Mouse (Mus musculus): ENCODE data around the gene Ccna2. TPM values are rescaled to one million over a fixed set of nuclear protein-coding genes. Genes with fewer than 3 reads are reported as not detected.
"Not testable (repeated sequence)": the region's sequence is repeated elsewhere in the genome, so short reads cannot be mapped to it uniquely, and the experiment has no call there.

Ccna2 gene
- 1 to 10 TPM; 2.2 TPM for total RNA-seq (2021)
- long read RNA-seq, experiment 1, transcript Ccna2-201 (8 exons, 2,965 nt): major isoform, 6 of 6 reads
- long read RNA-seq, experiment 1, partial matches to known transcripts: 0 of 6 reads
- long read RNA-seq, experiment 1, other reads (novel, unspliced or antisense): 0 of 6 reads
- long read RNA-seq, experiment 2, partial matches to known transcripts: 1 of 3 reads
- long read RNA-seq, experiment 2, other reads (novel, unspliced or antisense): 0 of 3 reads

DNA sequence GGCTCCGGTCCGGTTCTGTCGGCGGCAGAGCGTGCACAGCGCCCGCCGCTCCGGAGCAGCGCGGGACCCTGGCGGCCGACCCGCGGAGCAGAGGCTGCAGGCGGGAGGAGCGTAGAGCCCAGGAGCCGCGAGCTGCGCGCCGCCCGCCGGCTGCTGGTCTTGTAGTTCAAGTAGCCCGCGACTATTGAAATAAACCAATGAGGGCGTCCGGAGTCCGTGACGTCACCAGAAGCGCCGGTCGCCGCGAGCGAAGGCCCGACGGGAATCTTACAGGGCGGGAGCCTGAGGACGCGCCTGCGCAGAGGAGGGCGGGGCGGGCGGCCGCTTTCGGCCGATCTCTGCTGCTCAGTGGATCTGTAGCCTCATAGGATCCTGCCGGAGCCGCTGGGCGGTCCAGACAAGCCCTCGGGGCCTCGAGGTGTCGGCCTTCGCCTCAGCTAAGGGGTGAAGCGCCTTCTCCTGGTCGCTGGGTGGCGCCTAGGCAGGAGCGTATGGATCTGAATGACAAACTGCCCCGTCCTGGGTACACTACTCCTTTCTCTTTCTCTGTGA is at the start of gene Ccna2:
Gene Ccna2, minus strand, starts transcription at position 324 of the 552 bp plus-strand sequence.
- DNase-seq (ENCODE audit: low spot score in 2 of 2): peak; percentile 99
- intact Hi-C loops (cut with DNase I): loop anchor here (2.0 kb wide), 1 partner anchor 19 kb away; the partner anchor contains the start of gene Exosc9

DNA sequence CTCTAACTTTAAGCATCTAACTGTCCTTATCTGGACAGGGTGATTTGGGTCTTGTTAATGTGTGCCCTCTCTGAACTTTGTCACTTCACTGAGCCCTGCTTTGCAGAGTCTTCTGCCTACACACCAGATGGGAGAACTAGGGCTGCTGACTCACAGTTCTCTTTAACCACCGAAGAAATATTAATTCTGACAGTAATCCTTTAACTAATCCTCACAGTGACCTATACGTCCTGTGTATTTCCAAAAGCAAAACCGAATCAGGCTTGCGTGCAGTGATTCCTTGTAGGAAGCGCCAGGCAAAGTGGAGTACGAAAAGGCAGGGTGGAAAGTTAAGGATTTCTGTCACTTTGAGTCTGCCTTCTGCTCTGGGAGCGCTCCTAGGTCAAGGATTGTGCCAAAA is 46.2 kb upstream of the Ccna2 start:
- DNase-seq (ENCODE audit: low spot score in 2 of 2): no peak
- intact Hi-C loops (cut with DNase I): no loop called here

DNA sequence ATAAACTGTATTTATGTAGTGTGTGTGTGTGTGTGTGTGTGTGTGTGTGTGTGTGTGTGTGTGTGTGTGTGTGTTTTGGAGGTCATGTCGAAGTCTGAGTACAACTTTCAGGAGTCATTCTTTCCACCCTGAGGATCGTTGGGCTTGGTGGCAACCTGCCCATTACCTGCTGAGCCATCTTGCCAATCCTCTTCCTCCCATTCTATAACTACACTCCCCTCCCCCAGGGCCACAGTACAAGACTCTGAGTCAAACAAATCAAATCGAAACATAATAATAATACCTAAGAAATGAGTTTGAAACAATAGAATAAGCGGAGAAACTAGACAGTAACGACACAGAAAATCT is 41.9 kb upstream of the Ccna2 start:
- intact Hi-C loops (cut with DNase I): no loop called here
- DNase-seq (ENCODE audit: low spot score in 2 of 2): peak in 1 of 2 experiments; percentile 12

DNA sequence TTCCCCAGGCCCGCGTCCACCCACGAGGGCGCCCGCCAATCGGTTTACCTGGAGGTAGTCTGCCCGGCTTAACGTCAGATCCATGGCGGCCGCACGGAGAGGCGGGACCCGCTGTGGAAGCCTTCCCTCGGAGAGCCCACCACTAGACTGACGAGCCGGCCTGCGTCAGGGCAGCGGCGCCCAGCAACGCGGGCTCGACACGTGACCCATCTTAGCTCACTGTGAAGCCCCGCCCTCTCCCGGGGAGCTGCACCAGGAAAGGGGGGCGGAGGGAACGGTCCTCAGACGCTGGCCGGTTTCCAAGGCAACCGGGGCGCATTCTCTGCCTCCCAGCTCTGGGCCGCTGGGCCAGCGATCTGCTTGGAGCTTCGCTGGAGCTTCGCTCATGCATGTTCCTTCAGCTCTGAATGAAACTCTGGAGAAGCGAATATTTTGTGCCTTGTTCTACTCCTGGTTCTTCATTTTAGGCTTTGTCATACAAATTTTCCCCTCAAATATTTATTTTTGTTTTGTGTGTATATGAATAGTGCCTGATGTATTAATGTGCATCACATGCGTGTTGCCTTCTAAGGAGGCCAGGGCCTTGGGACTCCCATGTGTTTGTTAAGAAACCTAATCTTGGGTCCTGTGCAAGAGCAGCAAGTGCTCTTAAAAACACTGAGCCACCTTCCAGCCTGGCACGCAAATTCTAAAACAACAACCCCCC is 41.4 kb upstream of the Ccna2 start, which contains the start of gene Bbs7:
Gene Bbs7, minus strand, starts transcription at position 276 of the 706 bp plus-strand sequence.
- intact Hi-C loops (cut with DNase I): no loop called here
- peak; percentile 96 to 97 for DNase-seq (ENCODE audit: low spot score in 2 of 2)

DNA sequence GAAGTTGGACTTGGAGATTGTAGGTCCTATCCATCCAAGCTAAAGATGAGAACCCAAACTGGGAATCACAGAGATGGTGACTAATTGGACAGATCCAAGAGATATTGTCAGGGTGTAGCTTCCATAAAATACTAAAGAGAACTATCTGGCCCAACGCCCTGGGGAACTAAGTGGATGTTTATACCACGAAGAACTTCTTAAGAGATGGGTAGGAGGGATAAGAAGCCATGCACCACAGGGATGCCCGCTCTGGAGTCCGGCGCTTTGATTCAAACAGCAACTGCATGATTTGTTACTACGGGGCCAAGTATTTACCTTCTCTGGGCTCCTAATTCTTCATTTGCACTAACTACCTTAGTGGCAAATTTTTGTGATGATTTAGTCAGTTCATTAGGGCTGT is 40.7 kb upstream of the Ccna2 start:
- DNase-seq (ENCODE audit: low spot score in 2 of 2): no peak
- intact Hi-C loops (cut with DNase I): no loop called here

DNA sequence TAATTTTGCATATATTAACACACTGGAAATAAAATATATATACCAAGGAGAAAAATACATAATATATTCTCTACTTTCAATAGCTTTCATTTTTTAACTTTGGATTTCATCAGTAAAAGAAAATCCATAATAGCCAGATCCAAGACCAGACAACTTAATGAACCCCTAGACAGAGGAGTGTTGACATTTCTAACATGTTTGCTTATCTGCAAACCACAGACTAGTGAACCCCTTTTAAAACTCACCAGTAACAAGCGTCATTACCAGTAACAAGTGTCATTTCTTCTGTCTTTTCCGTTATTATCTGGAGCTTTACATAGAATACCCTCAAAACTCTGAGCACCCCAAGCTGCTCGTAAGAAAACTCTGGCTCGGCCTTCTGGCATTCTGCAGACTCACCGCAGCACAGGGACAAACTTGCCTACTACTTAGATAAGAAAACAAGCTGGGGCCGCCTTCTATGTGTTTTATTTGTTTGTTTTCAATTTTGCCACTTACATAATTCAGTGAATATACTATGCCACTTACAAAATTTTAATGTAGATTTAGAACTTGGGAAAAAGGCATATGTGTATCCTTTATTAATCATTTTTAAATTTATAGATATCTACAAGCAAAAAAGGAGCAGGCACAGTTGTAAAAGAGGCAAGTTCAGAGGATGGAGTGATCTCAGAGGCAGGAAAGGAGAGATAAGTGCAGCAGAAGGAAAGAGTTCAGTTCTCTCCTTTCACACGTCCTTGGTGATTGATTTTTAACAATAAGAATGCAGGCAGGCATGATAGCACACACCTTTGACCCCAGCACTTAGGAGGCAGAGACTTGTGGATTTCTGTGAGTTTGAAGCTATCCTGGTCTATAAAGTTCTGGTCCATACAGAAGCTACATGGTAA is 34.2 kb upstream of the Ccna2 start:
- intact Hi-C loops (cut with DNase I): no loop called here
- DNase-seq (ENCODE audit: low spot score in 2 of 2): no peak

DNA sequence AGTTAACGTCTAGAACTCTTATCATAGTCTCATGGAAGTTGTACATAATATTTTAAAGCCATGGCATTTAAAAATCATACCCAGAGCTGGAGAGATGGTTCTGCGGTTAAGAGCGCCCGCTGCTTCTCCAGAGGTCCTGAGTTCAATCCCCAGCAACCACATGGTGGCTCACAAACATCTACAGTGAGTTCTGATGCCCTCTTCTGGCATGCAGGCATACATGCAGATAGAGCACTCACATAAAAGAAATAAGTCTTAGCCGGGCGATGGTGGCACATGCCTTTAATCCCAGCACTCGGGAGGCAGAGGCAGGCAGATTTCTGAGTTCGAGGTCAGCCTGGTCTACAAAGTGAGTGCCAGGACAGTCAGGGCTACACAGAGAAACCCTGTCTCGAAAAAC is 27.8 kb upstream of the Ccna2 start:
- intact Hi-C loops (cut with DNase I); DNase-seq (ENCODE audit: low spot score in 2 of 2): not testable (repeated sequence)

DNA sequence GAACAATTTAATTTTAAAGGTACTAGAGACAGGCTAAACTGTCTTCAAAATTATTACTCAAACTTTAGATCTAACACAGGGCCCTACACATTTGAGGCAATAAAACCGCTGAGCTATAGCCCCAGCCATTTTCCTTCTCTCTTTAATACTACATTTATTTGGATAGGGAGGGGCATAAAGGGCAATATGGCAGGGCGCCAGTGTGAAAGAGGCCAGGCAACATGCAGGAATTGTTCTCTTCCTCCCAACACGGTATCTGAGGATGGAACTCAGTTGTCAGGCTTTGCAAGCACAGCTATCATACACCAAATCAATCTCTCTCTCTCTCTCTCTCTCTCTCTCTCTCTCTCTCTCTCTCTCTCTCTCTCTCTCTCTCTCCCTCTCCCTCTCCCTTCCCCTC is 26.9 kb upstream of the Ccna2 start:
- intact Hi-C loops (cut with DNase I): no loop called here
- no peak for DNase-seq (ENCODE audit: low spot score in 2 of 2)

DNA sequence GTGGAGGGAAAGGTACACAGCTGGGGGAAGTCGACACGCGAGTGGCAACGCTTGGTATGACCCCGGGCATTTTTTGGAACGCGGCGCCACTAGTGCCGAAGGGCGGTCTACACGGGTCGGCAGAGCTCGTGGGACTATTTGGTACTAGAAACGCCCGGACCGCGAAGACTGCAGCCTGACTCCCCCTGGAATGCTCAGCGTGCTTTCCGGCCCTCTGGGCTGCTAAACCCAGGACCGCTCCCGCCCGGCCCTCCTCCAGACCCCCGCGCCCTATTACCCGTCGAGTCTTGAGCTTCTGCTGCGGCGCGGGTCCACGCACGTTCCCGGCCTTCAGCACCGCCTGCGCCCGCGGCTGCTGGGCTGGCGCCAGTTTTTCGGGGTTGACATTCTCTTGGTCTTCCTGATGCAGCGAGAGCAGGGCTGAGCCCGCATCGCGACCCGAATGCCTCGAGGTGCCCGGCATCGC is 556 bp downstream of the Ccna2 start:
- intact Hi-C loops (cut with DNase I): loop anchor here (2.0 kb wide), 1 partner anchor 19 kb away; the partner anchor contains the start of gene Exosc9
- peak in 1 of 2 experiments; percentile 36 for DNase-seq (ENCODE audit: low spot score in 2 of 2)

DNA sequence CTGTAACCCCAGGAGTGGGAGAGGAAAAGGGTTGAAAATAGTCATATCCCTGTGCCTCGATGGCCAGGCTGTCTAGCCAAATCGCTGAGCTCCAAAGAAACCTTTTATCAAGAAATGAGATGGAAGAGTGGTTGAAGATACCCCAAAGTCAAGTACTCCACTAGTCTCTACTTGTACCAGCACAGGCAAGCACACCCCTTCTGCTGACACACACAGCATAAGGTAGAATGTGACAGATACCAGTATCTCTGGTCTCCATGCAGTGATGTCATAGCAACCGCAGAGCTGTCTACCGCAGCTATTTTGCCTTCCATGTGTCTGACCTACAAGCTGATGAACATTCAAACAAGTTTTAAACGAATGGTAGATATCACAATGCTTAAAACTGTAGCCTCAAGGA is 2.1 kb downstream of the Ccna2 start:
- intact Hi-C loops (cut with DNase I): loop anchor here (2.0 kb wide), 1 partner anchor 17 kb away; the partner anchor contains the start of gene Exosc9
- no peak for DNase-seq (ENCODE audit: low spot score in 2 of 2)

DNA sequence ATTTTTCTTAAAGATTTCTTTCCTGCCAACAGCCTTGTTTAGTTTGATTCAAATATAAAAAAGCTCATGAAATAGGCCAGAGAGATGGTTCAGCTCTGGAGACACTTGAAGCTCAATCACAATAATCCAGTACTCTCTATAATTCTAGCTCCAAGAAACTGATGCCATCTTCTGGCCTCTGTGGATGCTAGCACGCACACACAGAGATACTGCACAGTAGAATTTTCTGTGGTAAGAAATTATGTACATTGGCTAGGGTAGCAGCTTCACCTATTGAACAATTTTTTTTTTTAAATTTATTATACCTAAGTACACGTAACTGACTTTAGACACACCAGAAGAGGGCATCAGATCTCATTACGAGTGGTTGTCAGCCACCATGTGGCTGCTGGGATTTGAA is 8.3 kb downstream of the Ccna2 start:
- intact Hi-C loops (cut with DNase I): no loop called here
- DNase-seq (ENCODE audit: low spot score in 2 of 2): no peak

DNA sequence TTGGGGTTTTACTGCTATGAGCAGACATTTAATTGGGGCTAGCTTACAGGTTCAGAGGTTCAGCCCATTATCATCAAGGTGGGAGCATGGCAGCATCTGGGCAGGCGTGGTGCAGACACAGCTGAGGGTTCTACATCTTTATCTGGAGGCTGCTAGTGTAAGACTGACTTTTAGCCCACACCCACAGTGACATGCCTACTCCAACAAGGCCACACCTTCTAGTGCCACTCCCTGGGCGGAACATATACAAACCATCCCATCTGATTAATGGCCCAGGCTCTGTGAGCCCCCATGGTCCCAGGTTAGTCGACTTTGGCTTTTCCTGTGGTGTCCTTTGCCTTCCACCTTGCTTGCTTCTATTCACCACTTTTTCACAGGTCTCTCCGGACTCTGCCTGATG is 12.3 kb downstream of the Ccna2 start:
- intact Hi-C loops (cut with DNase I): no loop called here
- DNase-seq (ENCODE audit: low spot score in 2 of 2): no peak

DNA sequence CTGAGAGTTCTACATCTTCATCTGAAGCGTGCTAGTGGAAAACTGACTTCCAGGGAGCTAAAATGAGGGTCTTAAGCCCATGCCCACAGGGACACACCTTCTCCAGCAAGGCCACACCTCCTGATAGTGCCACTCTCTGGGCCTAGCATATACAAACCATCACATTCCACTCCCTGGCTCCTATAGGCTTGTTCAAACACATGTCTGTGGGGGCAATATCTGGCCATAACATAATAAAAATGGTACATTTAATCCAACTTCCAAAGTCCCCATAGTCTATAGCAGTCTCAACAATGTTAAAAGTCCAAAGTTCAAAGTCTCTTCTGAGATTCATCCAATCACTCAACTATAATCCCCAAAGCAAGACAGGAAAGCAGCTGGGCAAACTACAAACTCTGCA is 14.3 kb downstream of the Ccna2 start:
- intact Hi-C loops (cut with DNase I): no loop called here
- no peak for DNase-seq (ENCODE audit: low spot score in 2 of 2)

DNA sequence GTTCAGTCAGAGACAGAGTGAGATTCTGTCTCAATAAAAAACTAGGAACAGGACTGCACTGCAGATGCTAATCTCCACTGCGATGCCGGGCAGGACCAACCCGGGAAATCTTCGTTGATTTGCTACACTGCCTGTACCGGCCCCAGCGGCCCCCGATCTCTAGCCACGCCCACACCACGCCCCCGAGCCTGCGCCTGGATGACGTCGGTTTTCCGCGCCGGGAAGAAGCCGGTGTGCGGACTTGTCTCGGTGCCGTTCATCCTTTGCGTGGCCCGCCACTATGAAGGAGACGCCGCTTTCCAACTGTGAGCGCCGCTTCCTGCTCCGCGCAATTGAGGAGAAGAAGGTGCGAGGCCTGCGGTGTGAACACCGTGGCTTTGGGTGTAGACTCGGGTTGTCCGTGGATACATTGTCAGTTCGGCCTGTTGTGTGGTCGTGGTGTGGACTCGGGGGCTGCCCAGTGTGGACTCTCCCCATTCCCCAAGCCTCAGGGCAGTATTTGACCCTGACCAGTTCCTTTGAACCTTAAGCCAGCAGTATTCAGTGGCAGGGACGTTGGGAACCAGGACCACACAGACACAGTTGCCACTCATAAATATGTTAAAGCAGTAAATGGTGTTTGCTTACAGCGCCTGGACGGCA is 19.4 kb downstream of the Ccna2 start, which contains the start of gene Exosc9:
Gene Exosc9, plus strand, starts transcription at position 201 of the 642 bp plus-strand sequence.
- peak; percentile 94 to 97 for DNase-seq (ENCODE audit: low spot score in 2 of 2)
- intact Hi-C loops (cut with DNase I): loop anchor here (2.0 kb wide), 1 partner anchor 18 kb away; no protein-coding TSS in a partner anchor

DNA sequence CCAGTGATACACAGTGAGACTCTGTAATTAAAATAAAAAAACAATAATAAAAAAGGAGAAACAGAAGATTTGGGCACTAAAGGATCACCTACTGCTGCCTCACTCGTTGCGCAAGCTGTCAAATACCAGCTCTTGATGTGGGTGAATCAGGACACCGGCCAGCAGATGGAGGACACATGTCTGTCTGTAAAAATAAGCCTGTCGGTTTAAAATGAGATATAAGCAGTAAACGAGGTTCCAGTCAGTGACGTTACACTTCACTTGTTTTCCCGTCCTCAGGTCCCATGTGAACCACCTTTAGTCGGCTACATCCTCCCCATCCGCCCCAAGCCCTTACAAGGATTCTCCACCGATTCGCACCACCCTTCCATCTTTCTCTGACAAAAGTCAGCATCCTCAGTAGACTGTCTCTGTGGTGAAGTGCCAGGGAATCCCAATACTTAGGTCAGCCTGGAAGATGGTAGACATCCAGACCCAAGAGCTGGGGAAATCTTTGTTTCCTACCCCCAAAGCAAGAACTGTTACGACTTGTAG is 20.0 kb downstream of the Ccna2 start:
- DNase-seq (ENCODE audit: low spot score in 2 of 2): peak in 1 of 2 experiments; percentile 28
- intact Hi-C loops (cut with DNase I): loop anchor here (2.0 kb wide), 1 partner anchor 19 kb away; no protein-coding TSS in a partner anchor

DNA sequence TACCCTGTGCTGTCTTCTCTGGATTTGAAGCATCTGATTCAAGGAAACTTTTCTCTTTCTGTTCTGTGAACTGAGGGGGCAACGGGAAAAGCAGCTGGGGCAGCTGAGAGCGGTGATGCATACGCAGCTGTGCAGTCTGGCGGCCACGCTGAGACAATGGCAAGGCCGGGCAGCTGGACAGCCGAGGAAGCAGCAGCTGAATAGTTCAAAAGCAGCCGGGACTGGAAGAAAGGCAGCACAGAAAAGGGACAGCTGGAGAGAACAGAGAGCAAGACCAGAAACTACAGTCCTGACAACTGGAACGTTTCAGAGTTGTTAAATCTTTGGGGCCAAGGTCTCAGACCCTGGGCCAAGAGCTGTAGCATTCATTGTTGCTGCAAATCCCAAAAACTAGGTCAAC is 20.6 kb downstream of the Ccna2 start:
- intact Hi-C loops (cut with DNase I): no loop called here

DNA sequence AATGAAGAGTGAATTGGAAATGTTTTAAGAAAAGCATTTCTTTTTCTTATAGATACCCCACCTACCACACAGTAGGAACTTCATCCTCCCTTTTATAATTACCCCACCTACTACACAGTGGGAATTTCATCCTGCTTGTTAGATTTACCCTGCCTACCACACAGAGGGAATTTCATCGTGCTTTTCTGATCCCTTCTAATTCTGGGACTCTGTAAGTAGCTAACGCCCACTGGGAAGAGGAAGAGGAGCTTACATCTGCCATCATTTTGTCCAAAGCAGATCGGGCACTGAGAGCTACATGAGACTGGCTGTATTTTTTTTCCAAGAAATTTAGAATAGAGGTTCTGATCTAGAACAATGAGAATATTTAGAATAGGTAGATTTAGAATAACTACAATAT is 27.0 kb downstream of the Ccna2 start:
- no peak for DNase-seq (ENCODE audit: low spot score in 2 of 2)
- intact Hi-C loops (cut with DNase I): no loop called here

More for the DNA sequence above, 20.6 kb downstream of the Ccna2 start:
- DNase-seq (ENCODE audit: low spot score in 2 of 2): peak; percentile 26 to 55

DNA sequence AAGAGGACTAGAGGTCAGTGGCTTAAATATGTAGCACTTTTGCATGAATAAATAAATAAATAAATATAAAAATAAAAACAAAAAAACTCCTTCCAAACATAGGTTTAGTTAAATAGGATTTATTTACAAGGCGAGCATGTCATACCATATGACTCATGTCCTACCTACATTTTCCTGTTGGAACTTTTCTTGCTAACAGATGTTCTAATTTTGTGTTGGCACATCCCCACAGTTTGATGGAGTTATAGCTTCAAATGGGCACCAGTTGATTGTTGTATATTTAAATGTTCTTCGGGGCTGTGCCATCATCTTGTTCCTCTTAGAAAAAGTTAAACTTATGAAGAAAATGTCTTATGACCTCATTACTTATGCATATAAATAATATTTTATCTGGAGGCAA is 30.6 kb downstream of the Ccna2 start:
- no peak for DNase-seq (ENCODE audit: low spot score in 2 of 2)
- intact Hi-C loops (cut with DNase I): no loop called here

DNA sequence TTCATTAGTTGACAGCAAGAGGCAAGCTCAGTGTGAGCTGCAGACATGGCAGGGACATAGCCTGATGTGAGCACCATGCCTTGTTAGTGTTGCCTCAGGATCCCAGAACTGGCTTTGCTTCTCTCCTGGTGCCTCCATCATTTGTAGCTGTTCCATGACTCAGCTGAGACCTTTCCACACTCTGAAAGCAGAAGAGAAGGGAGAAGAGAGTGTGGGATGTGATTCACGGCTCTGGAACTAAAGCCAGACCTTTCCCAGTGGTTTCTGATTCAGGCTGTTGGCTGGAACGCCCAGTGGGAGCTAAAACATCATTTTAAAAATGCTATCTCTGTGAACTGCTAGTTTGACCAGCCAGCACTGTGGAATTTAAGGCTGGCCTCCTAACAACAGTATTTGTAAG is 31.2 kb downstream of the Ccna2 start:
- intact Hi-C loops (cut with DNase I): no loop called here
- DNase-seq (ENCODE audit: low spot score in 2 of 2): no peak
